In the genomic region with DNA sequence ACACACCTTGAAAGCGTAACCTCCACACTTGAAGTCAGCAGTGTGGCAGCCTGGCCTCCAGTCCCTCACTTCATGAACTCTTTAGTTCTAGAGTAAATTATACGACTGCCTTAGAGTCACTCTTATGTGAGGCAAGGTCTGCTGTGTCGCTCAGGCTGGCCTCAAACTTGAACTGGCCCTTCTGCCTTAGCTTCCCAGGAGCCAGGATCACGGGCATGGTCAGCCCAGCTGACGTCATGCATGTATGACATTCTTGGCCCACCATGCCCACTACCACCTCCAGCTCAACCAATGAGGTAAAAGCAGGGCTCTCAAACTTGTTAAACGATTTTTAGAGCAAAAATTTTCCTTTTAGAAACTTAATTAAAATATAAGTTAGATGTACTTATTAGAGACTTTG, we compare ENCODE assay signal across 11 mouse cellular contexts. TPM values are rescaled to one million over a fixed set of nuclear protein-coding genes. Genes with fewer than 3 reads are reported as not detected.
DNase-seq lines count a peak whose midpoint lies in the region; ATAC-seq and TF ChIP-seq lines count a peak whose summit lies in the region.
"Had no signal": no experiment of that assay in that cellular context is flagged by ENCODE, and none has a peak within 500 bp of the region (broad histone marks: within the 10 kb centered on the region; RNA-seq: fewer than 3 reads in every experiment).

No protein-coding gene starts in this region.

- H3K27ac ChIP-seq in cerebellum, adult 2 months (ENCODE audit: insufficient read depth, low read length) = peak overlapping the region; percentile 89
- peak overlapping the region; percentile 15 for H3K27ac ChIP-seq in heart, adult 2 months
- peak overlapping the region; percentile 36; the same call in 1 of the 2 replicates for H3K27ac ChIP-seq in kidney, embryonic 16.5 days (ENCODE audit: low read length)
- H3K27ac ChIP-seq in stomach, embryonic 14.5 days (ENCODE audit: low read length) = 0 out of 2 replicates have a peak overlapping the region, but pooled peaks have one; percentile 11
- no peak overlapping the region; the same call in 1 of the 2 replicates for H3K27ac ChIP-seq in stomach, postnatal 0 days (replicated peaks)
- H3K27ac ChIP-seq: heart, embryonic 10.5 days; hindbrain, embryonic 12.5 days had no signal

- no peaks in the 10 kb centered on the region for H3K27me3 ChIP-seq in cerebellum, adult 2 months (ENCODE audit: control insufficient read depth, insufficient read depth, low read length)
- no peaks in the 10 kb centered on the region for H3K27me3 ChIP-seq in heart, adult 2 months (ENCODE audit: control insufficient read depth, insufficient read depth, low read length)
- H3K27me3 ChIP-seq in kidney, embryonic 16.5 days (ENCODE audit: insufficient read depth, low read length) = no peaks in the 10 kb centered on the region
- H3K27me3 ChIP-seq in stomach, embryonic 14.5 days (ENCODE audit: control insufficient read depth, insufficient read depth, low read length) = no peaks in the 10 kb centered on the region
- no peaks in the 10 kb centered on the region for H3K27me3 ChIP-seq in stomach, postnatal 0 days (ENCODE audit: control insufficient read depth, insufficient read depth, low read length)
- H3K27me3 ChIP-seq: hindbrain, embryonic 12.5 days had no signal

- no peak for ATAC-seq in kidney, embryonic 16.5 days (ENCODE audit: low FRiP score, low TSS enrichment)
- no peak for ATAC-seq in stomach, embryonic 14.5 days (ENCODE audit: insufficient number of reproducible peaks, insufficient read depth, low FRiP score, low read depth)
- no peak for ATAC-seq in stomach, postnatal 0 days (ENCODE audit: low FRiP score, low TSS enrichment)

- H3K4me3 ChIP-seq in cerebellum, adult 2 months (replicated peaks; ENCODE audit: insufficient read depth, low read depth, low read length) = no peak overlapping the region
- H3K4me3 ChIP-seq in heart, adult 2 months = no peak overlapping the region
- no peak overlapping the region for H3K4me3 ChIP-seq in kidney, embryonic 16.5 days (ENCODE audit: low read length)
- H3K4me3 ChIP-seq in stomach, embryonic 14.5 days (ENCODE audit: low read depth, low read length) = no peak overlapping the region
- no peak overlapping the region for H3K4me3 ChIP-seq in stomach, postnatal 0 days (ENCODE audit: low read depth, low read length)
- H3K4me3 ChIP-seq: heart, embryonic 10.5 days; hindbrain, embryonic 12.5 days had no signal

- H3K36me3 ChIP-seq in heart, adult 2 months (ENCODE audit: control insufficient read depth, insufficient read depth, low read length) = peaks cover 11% of the 10 kb centered on the region
- H3K36me3 ChIP-seq in kidney, embryonic 16.5 days (ENCODE audit: insufficient read depth, low read length) = peaks cover 59% of the 10 kb centered on the region
- H3K36me3 ChIP-seq in stomach, embryonic 14.5 days (ENCODE audit: control insufficient read depth, insufficient read depth, low read length) = peaks cover 54% of the 10 kb centered on the region
- H3K36me3 ChIP-seq in stomach, postnatal 0 days (ENCODE audit: control insufficient read depth, insufficient read depth, low read length) = peaks cover 13% of the 10 kb centered on the region

- H3K79me2 ChIP-seq in heart, adult 2 months (replicated peaks; ENCODE audit: control insufficient read depth, insufficient read depth, low read length) = no peaks in the 10 kb centered on the region

- no peak for TF ChIP-seq EP300 in heart, adult 2 months (IDR thresholded peaks at IDR 0.05; ENCODE audit: insufficient read depth, low read depth, low read length)
- TF ChIP-seq EP300 in stomach, postnatal 0 days (optimal IDR thresholded peaks at IDR 0.05) = no peak

- 40% methylated on average over 6 of the region's 6 CpGs for WGBS in cerebellum, adult 2 months
- 66% methylated on average over 6 of the region's 6 CpGs for WGBS in heart, adult 2 months
- 82% methylated on average over 6 of the region's 6 CpGs for WGBS in kidney, embryonic 16.5 days
- WGBS in stomach, embryonic 14.5 days = 86% methylated on average over 6 of the region's 6 CpGs
- 75% methylated on average over 6 of the region's 6 CpGs for whole genome bisulfite sequencing in stomach, postnatal 0 days

- no peak overlapping the region; the same call in 1 of the 2 replicates for H3K9ac ChIP-seq in heart, adult 2 months (ENCODE audit: low read depth, low read length)
- no peak overlapping the region for H3K9ac ChIP-seq in kidney, embryonic 16.5 days (replicated peaks; ENCODE audit: low read length)
- H3K9ac ChIP-seq in stomach, embryonic 14.5 days (replicated peaks; ENCODE audit: low read depth, low read length) = no peak overlapping the region
- H3K9ac ChIP-seq in stomach, postnatal 0 days (ENCODE audit: low read length) = no peak overlapping the region
- H3K9ac ChIP-seq: forebrain, postnatal 0 days; hindbrain, embryonic 12.5 days had no signal

- peak; percentile 40 to 51 for DNase-seq in cerebellum, adult 2 months
- no peak for DNase-seq in cerebellum, adult 11-12 months
- DNase-seq in heart, adult 2 months = no peak
- DNase-seq in heart, postnatal 14 days = no peak
- no peak for DNase-seq in kidney, postnatal 10 days
- DNase-seq in stomach, postnatal 0 days (ENCODE audit: low spot score) = no peak
- DNase-seq: forebrain, postnatal 0 days had no signal

- no peak for TF ChIP-seq POLR2A in cerebellum, adult 2 months (IDR thresholded peaks at IDR 0.05; ENCODE audit: borderline replicate concordance, insufficient read depth, low read length)
- TF ChIP-seq POLR2A in heart, adult 2 months (IDR thresholded peaks at IDR 0.05; ENCODE audit: insufficient read depth, low read depth, low read length) = no peak

- H3K9me3 ChIP-seq in kidney, embryonic 16.5 days (ENCODE audit: low read length) = no peaks in the 10 kb centered on the region
- H3K9me3 ChIP-seq in stomach, embryonic 14.5 days (ENCODE audit: control insufficient read depth, low read depth, low read length) = no peaks in the 10 kb centered on the region
- H3K9me3 ChIP-seq in stomach, postnatal 0 days (ENCODE audit: control insufficient read depth, low read length) = no peaks in the 10 kb centered on the region
- H3K9me3 ChIP-seq: heart, embryonic 10.5 days; hindbrain, embryonic 12.5 days had no signal

- intact Hi-C loops in heart, adult 2 months (cut with DNase I) = loop anchor here (2.0 kb wide), 1 partner anchor 25 kb away; no protein-coding TSS in a partner anchor
- intact Hi-C loops in heart, postnatal 14 days (cut with DNase I) = no loop called here

- TF ChIP-seq CTCF in cerebellum, adult 2 months (IDR thresholded peaks at IDR 0.05; ENCODE audit: borderline replicate concordance, insufficient read depth, low read depth, low read length) = no peak
- no peak for TF ChIP-seq CTCF in heart, adult 2 months (IDR thresholded peaks at IDR 0.05)
- TF ChIP-seq CTCF in stomach, postnatal 0 days (IDR thresholded peaks at IDR 0.05; ENCODE audit: low read depth) = no peak

- H3K4me2 ChIP-seq in kidney, embryonic 16.5 days (replicated peaks; ENCODE audit: low read depth, low read length) = no peak overlapping the region
- no peak overlapping the region for H3K4me2 ChIP-seq in stomach, embryonic 14.5 days (replicated peaks; ENCODE audit: low read depth, low read length)
- no peak overlapping the region for H3K4me2 ChIP-seq in stomach, postnatal 0 days (replicated peaks; ENCODE audit: low read depth)
- H3K4me2 ChIP-seq: hindbrain, embryonic 12.5 days had no signal

- peaks cover 67% of the 10 kb centered on the region for H3K4me1 ChIP-seq in cerebellum, adult 2 months (ENCODE audit: control insufficient read depth, insufficient read depth, low read length)
- peaks cover 6% of the 10 kb centered on the region for H3K4me1 ChIP-seq in heart, adult 2 months (ENCODE audit: control insufficient read depth, insufficient read depth, low read length)
- no peaks in the 10 kb centered on the region for H3K4me1 ChIP-seq in kidney, embryonic 16.5 days (ENCODE audit: insufficient read depth, low read length)
- H3K4me1 ChIP-seq in stomach, embryonic 14.5 days (ENCODE audit: control insufficient read depth, insufficient read depth, low read length) = 0 out of 2 replicates have a peak, but pooled peaks cover 3% of the 10 kb centered on the region
- no peaks in the 10 kb centered on the region for H3K4me1 ChIP-seq in stomach, postnatal 0 days (replicated peaks; ENCODE audit: control insufficient read depth, insufficient read depth)

RNA-seq across cellular contexts. Expression of a gene that starts 32.3 kb away (rescaled TPM):
- 31.8 and 37.1 TPM in 2 replicates for polyA plus RNA-seq in cerebellum, adult 2 months (2012; rRNA removed)
- 1 to 10 TPM; 4.9 to 6.0 TPM for total RNA-seq in heart, adult 2 months (2021)
- polyA plus RNA-seq in heart, adult 2 months (2012; rRNA removed) = 2.7 and 5.3 TPM in 2 replicates
- 1 to 10 TPM; 8.2 to 8.3 TPM for total RNA-seq in heart, postnatal 14 days (2021)
- polyA plus RNA-seq in kidney, embryonic 16.5 days (2015; fragmentation: Nextera tagmentation; extraction: Ambion mirVana) = 21.9 and 24.4 TPM in 2 replicates
- polyA plus RNA-seq in stomach, embryonic 14.5 days (2014; fragmentation: Nextera tagmentation; extraction: Ambion mirVana) = 22.0 and 22.7 TPM in 2 replicates
- 4.9 and 5.7 TPM in 2 replicates for polyA plus RNA-seq in stomach, postnatal 0 days (2015; fragmentation: Nextera tagmentation; extraction: Ambion mirVana)

RNA-seq across cellular contexts. Expression of a gene that starts 32.4 kb away (rescaled TPM):
- polyA plus RNA-seq in cerebellum, adult 2 months (2012; rRNA removed) = 676 and 721 TPM in 2 replicates
- 100 to 1,000 TPM; 328 to 354 TPM for total RNA-seq in heart, adult 2 months (2021)
- polyA plus RNA-seq in heart, adult 2 months (2012; rRNA removed) = 202 and 306 TPM in 2 replicates
- 100 to 1,000 TPM; 425 to 428 TPM for total RNA-seq in heart, postnatal 14 days (2021)
- 369 and 372 TPM in 2 replicates for polyA plus RNA-seq in kidney, embryonic 16.5 days (2015; fragmentation: Nextera tagmentation; extraction: Ambion mirVana)
- 396 and 414 TPM in 2 replicates for polyA plus RNA-seq in stomach, embryonic 14.5 days (2014; fragmentation: Nextera tagmentation; extraction: Ambion mirVana)
- polyA plus RNA-seq in stomach, postnatal 0 days (2015; fragmentation: Nextera tagmentation; extraction: Ambion mirVana) = 175 and 178 TPM in 2 replicates

RNA-seq across cellular contexts. Expression of a gene that starts 42.1 kb away (rescaled TPM):
- 11.7 and 12.7 TPM in 2 replicates for polyA plus RNA-seq in cerebellum, adult 2 months (2012; rRNA removed)
- total RNA-seq in heart, adult 2 months (2021) = 1 to 10 TPM; 3.7 to 4.2 TPM
- polyA plus RNA-seq in heart, adult 2 months (2012; rRNA removed) = 2.7 and 3.8 TPM in 2 replicates
- total RNA-seq in heart, postnatal 14 days (2021) = 1 to 10 TPM; 3.8 to 4.1 TPM
- polyA plus RNA-seq in kidney, embryonic 16.5 days (2015; fragmentation: Nextera tagmentation; extraction: Ambion mirVana) = 9.7 and 10.6 TPM in 2 replicates
- polyA plus RNA-seq in stomach, embryonic 14.5 days (2014; fragmentation: Nextera tagmentation; extraction: Ambion mirVana) = 10.1 and 11.8 TPM in 2 replicates
- polyA plus RNA-seq in stomach, postnatal 0 days (2015; fragmentation: Nextera tagmentation; extraction: Ambion mirVana) = 8.9 and 10.3 TPM in 2 replicates

Comparison
In these comparisons a context has a peak if more than half of its experiments do, and no peak if none do; other contexts are left out.
1. DNase-seq: peak in cerebellum, adult 2 months (2 of 2); none in cerebellum, adult 11-12 months (single experiment), heart, adult 2 months (0 of 2), heart, postnatal 14 days (0 of 2), kidney, postnatal 10 days (single experiment) and stomach, postnatal 0 days (single experiment).